Mouse (Mus musculus) frontal cortex, postnatal 36 days (tissue): Measurements from ENCODE around the gene Utp20.
"Not testable (repeated sequence)": the region's sequence is repeated elsewhere in the genome, so short reads cannot be mapped to it uniquely, and the experiment has no call there.

Experiments
- DNase-seq, 2 experiments: peaks; one replicate each; pipeline ENCODE4 v3.0.0; 2022; ENCODE audit warnings: low spot score in 2 of 2

The Utp20 gene

DNA sequence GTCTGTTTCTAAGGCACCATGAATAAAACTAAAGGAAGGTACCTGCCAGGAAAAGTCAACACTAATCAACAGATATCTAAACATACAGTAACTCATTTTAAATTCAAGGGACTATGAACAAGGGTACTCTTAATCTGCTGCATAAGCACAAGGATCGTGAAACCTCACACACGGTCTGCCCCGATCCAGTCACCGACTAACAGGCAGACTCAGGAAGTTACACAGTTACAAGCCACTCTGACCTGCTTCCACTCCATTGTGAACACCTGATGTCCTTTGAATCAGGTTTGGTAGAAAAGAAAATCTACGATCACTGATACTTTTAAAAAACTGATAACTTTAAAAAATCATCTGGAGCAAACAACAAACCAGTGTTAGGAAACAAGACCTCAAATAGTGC lies 42.7 kb downstream of the Utp20 start:
- no peak for DNase-seq

- not testable (repeated sequence) for DNase-seq
Measured at GRCm38 (mm10) chr10:88783135-88783534, 43.5 kb downstream of the Utp20 start.

DNA sequence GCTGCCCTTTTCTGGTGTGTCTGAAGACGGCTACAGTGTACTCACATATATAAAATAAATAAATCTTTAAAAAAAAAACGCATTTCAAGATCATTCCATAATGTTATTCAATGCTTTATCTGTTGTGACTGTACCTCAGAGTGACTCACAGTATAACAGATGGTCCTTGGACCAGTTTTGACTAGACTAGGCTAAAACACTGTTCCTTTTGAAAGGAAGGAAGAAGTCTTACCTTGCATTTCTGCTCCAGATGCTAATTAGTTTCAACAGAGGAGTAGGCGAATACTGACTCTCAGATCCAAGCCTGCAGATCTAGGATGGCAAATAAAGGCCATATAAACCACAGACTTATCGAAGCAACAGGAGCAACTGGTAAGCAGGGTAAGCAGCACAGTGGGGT lies 45.9 kb downstream of the Utp20 start:
- DNase-seq, result peak in 1 of 2 experiments; percentile 3

- DNase-seq, result peak; percentile 51 to 70
Measured at GRCm38 (mm10) chr10:88776206-88776605, 50.4 kb downstream of the Utp20 start.

DNA sequence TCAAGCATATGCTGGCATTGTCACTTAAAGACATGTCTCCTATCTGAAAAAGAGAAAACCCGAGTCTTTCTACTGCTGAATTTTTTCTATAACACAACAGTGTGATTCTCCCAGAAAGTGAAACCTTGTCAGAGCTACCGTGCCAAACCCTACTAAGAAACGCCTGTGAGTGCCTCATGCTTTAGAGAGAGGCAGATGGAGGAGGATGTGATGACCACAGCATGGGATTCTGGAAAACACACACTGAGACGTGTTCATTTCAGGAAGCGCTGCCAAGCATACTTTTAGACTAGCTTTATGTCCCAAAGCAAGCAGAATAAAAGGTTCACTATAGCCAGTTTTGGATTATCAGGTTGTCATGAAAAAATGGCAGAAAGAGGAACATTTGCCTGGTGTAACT lies 53.6 kb downstream of the Utp20 start:
- DNase-seq, result peak in 1 of 2 experiments; percentile 28

DNA sequence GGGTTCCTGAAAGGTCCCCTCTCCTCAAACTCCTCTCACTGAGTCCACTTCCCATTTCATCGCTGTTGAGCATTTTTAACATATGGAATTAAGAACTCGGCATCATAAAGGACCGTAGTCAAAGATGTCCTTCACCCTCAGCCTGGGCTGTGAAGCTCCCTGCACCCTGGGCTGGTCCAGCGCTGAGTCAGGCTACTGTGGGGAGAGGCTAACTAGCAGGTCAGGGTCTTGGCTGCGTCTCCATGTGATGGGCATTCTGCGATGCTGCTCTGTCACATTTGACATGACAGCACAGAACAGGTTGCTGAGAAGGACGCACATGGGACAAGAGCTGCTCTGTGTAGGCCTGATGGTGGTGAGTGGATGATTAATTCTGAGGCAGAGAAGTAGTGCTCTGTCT lies 56.9 kb downstream of the Utp20 start:
- DNase-seq, result no peak

- DNase-seq, result no peak
Measured at GRCm38 (mm10) chr10:88768961-88769360, 57.6 kb downstream of the Utp20 start.

DNA sequence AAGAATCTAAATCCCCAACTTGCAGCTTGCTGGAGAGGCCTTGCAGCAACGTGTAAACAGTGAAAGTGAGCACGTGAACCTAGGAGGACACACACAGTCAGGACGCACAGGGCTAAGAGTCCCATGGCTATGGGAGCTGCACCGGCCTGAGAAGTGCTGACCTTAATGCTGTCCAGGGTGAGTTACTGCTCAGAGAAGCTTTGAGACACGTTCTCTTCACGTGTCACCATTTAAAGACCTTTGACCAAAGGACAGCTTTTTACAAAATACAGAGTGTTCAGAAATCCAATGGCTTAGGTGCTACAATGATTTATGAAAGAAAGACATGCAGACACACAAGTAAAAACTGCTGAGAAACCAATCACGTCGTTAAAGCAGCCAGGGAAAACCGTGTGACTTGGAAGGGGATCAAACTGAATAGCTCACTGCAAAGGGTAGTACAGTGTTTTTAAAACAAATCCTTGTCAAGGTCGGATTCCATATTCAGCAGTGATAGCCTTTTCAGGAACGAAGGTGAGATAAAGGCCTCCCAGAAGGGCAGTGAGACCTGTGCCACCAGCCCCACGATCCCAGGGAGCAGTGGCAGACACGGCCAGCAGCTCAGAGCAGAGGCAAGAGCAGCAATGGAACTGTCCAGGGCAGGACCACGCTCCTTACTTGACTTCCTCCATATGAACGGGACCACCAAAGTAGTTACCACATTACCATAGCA lies 61.0 kb downstream of the Utp20 start:
- no peak for DNase-seq

DNA sequence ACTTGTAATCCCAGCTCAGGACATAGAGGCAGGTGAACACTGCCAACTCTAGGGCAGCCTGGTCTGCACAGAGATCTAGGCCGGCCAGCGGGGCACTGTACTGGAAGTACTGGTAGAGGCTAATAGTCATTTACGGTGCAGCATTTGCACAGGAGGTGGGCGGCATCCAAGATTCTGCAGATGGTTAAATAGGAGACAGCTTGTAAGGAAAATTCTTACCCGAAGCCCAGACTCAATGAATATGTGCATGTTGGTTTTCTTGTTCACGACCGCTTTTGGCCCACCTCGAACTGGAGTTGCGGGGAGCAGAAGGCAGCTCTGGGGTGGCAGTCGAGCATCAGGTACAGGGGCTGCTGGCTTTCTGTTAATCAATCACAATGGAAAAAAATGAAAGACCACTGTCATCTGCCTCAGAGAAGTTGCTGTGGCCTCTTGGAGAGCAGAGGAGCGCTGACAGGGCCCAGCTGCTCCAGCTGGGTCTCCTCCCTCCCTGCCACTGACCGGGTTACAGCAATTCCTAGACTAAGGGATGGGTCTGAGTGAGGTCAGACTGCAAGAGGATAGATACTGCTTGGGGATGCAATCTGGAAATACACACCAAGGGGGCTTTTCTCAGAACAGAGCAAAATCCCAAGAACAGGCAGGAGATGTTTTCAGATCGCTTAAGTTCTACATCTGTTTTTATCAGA lies 64.9 kb downstream of the Utp20 start:
- DNase-seq, result peak in 1 of 2 experiments; percentile 7

DNA sequence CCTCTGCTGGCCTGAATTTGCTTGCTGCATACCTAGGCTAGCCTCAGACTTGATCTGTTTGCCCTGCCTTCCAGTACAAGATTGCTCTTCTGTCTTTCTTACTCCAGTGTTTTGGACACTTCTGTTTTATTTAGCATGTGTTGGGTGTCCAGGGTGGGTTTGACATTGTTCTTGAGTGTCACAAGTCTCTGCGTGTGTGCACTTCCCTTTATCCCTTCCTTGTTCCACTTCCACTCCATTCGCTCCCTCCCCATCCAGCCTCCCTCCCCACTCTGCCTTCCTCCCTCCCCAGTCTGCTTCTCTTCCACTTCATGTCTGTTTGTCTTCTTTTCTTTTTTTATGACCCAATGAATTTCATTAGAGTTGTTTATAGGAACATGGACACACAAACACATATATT lies 85.2 kb downstream of the Utp20 start:
- no peak for DNase-seq

GRCm38 (mm10) chr10:88740781-88741180 lies 85.8 kb downstream of the Utp20 start:
- no peak for DNase-seq

GRCm38 (mm10) chr10:88739818-88740217 lies 86.8 kb downstream of the Utp20 start:
- DNase-seq, result no peak

GRCm38 (mm10) chr10:88739074-88739473 lies 87.5 kb downstream of the Utp20 start:
- not testable (repeated sequence) for DNase-seq

- DNase-seq, result no peak
Measured at GRCm38 (mm10) chr10:88732309-88732622, 94.3 kb downstream of the Utp20 start.

DNA sequence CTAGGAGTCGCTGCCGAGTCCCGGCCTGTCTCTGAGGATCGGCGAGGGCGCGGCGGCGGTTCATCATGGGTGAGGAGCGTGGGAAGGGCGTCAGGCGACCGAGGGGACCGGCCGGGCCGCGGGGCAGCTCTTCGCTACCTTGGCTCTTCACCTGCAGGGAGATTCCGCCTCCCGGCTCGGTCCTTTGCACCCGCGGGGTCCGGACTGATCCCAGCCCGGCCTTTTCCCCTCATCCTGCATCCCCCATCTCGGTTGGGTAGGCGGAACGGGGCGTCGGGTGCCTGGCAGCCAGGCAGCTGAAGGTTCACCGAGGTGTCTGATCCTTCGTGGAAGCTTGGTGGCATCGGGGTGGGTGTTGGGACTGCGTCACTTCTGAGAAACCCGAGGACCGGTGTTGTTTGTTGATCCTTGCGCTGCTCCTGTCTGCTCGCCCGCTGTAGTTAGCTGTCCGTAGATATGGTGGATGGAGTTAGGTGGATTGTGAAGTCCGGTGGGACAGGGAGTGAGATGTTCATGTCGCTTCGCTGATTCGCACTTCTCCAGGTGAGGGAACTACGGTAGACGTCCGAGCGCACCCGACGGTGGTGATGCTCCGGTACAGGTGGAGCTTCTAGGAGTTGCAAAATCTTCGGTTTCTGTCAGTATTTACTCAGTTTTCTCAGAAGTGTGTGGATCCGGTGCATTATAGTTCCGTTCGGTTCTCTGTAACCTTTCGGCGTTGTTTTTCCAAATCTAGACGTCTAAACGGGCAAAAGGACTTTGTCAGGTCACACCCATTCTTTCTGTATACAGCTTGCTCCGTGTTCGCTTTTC lies 94.9 kb downstream of the Utp20 start:
- DNase-seq, result peak; percentile 17 to 30

GRCm38 (mm10) chr10:88730571-88731495 lies 95.8 kb downstream of the Utp20 start, which contains the start of gene Arl1:
Gene Arl1, plus strand, starts transcription at chr10:88730858.
- peak; percentile 93 for DNase-seq

GRCm38 (mm10) chr10:88728166-88728565 lies 98.4 kb downstream of the Utp20 start:
- DNase-seq, result no peak

DNA sequence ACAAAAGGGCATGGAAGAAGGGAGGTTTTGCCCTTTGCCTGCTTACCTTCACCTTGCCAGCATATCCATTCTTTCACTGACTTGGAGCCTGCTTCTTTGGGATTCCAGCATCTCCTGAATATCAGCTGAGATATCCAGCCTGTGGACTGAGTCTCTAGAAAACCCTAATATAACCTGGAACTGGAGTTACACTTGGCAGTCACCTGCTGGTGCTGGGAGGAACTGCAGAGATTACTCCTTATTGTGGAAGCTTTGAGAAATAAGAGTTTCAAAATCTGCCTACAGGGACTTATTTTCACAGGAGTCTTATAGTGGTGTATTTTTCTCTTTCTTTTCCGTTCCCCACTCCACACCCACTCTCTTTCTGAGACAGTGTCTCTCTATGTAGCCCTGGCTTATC lies 99.5 kb downstream of the Utp20 start:
- DNase-seq, result peak; percentile 32 to 78

- peak in 1 of 2 experiments; percentile 23 for DNase-seq
Measured at GRCm38 (mm10) chr10:88725343-88725742, 101.3 kb downstream of the Utp20 start.

- DNase-seq, result no peak
Measured at GRCm38 (mm10) chr10:88719618-88720017, 107.0 kb downstream of the Utp20 start.

GRCm38 (mm10) chr10:88717756-88718025 lies 108.9 kb downstream of the Utp20 start:
- no peak for DNase-seq
